Mouse (Mus musculus) CH12.LX (cell line): ENCODE data around the gene Gimap5. TPM values are rescaled to one million over a fixed set of nuclear protein-coding genes. Genes with fewer than 3 reads are reported as not detected.
A peak's percentile ranks its signal among the peaks of the same experiment; 100 is the strongest.

Source experiments
- DNase-seq: peaks from one replicate; pipeline ENCODE4 v3.0.0-alpha.2; 2013; ENCODE audit errors: extremely low read depth
- H3K27ac ChIP-seq: 2 replicates; pipeline ENCODE4 v1.5.1; 2012; ENCODE audit warnings: low read depth, mild to moderate bottlenecking, control low read depth, moderate library complexity; ENCODE audit not compliant: insufficient read depth
- H3K27me3 ChIP-seq: replicated peaks from 2 replicates; pipeline ENCODE3; 2012; ENCODE audit warnings: inconsistent platforms
- H3K36me3 ChIP-seq, 2 experiments: replicated peaks in 1 of 2; 2 replicates each; pipeline versions ENCODE3 to v1.6.1; 2012; ENCODE audit warnings: inconsistent platforms in 1 of 2, low read length in 1 of 2, mild to moderate bottlenecking in 1 of 2, mixed read lengths in 1 of 2, moderate library complexity in 1 of 2; ENCODE audit not compliant: control insufficient read depth in 1 of 2, insufficient read depth in 1 of 2
- H3K4me1 ChIP-seq, 2 experiments: 2 replicates each; pipeline ENCODE4 v1.6.1; 2012; ENCODE audit warnings: inconsistent platforms in 1 of 2, moderate library complexity in 1 of 2; ENCODE audit not compliant: insufficient read depth in 2 of 2, control insufficient read depth in 1 of 2
- H3K4me2 ChIP-seq: 2 replicates; pipeline ENCODE4 v1.6.1; 2012; ENCODE audit warnings: low read depth, mild to moderate bottlenecking, control low read depth; ENCODE audit not compliant: poor library complexity, insufficient read depth, severe bottlenecking
- H3K4me3 ChIP-seq, 3 experiments: fragments of 150-350 bp in 1 of 3; sonication (generic) in 1 of 3; replicated peaks in 1 of 3; 2 replicates each; pipeline versions ENCODE3 to v1.5.1; 2011 to 2012; ENCODE audit warnings: low read depth in 2 of 3, low read length in 2 of 3, mild to moderate bottlenecking in 2 of 3, moderate library complexity in 2 of 3, control low read depth in 1 of 3, improper control_type of control experiment in 1 of 3, inconsistent platforms in 1 of 3, mixed read lengths in 1 of 3; ENCODE audit not compliant: poor library complexity in 1 of 3
- H3K79me2 ChIP-seq: replicated peaks from 2 replicates; pipeline ENCODE4 v1.6.1; 2012; ENCODE audit warnings: mild to moderate bottlenecking, moderate library complexity; ENCODE audit not compliant: control insufficient read depth, poor library complexity, insufficient read depth, severe bottlenecking; ENCODE audit errors: extremely low read depth
- H3K9ac ChIP-seq: 2 replicates; pipeline ENCODE4 v1.6.1; 2012; ENCODE audit warnings: low read depth, mild to moderate bottlenecking, control low read depth, moderate library complexity; ENCODE audit not compliant: insufficient read depth
- H3K9me3 ChIP-seq: replicated peaks from 2 replicates; pipeline ENCODE3; 2012; ENCODE audit warnings: low read length, inconsistent platforms, mixed read lengths
- BHLHE40 ChIP-seq: IDR thresholded peaks from 2 replicates; pipeline ENCODE4 v1.6.1; 2011; ENCODE audit warnings: mild to moderate bottlenecking, low read depth, low read length, improper control_type of control experiment
- CHD1 ChIP-seq: IDR thresholded peaks from 2 replicates; pipeline ENCODE4 v1.6.1; 2012; ENCODE audit warnings: low read depth, low read length, improper control_type of control experiment, inconsistent platforms
- CHD2 ChIP-seq: IDR thresholded peaks from 2 replicates; pipeline ENCODE4 v1.6.1; 2011; ENCODE audit warnings: low read length, improper control_type of control experiment
- CTCF ChIP-seq, 2 experiments: IDR thresholded peaks in 1 of 2; conservative IDR thresholded peaks in 1 of 2; 2 replicates each; pipeline ENCODE4 v1.5.1; 2011 to 2012; ENCODE audit warnings: low read depth in 2 of 2, low read length in 2 of 2, improper control_type of control experiment in 1 of 2, inconsistent platforms in 1 of 2, mild to moderate bottlenecking in 1 of 2, moderate library complexity in 1 of 2
- E2F4 ChIP-seq: IDR thresholded peaks from 2 replicates; pipeline ENCODE4 v1.6.1; 2011; ENCODE audit warnings: low read depth, low read length, improper control_type of control experiment; ENCODE audit not compliant: insufficient replicate concordance
- ELF1 ChIP-seq: IDR thresholded peaks from 2 replicates; pipeline ENCODE4 v1.6.1; 2014; ENCODE audit warnings: low read depth, mild to moderate bottlenecking, inconsistent platforms, low read length, improper control_type of control experiment
- EP300 ChIP-seq: IDR thresholded peaks from 2 replicates; pipeline ENCODE4 v1.6.1; 2011; ENCODE audit warnings: low read length, improper control_type of control experiment
- ETS1 ChIP-seq: conservative IDR thresholded peaks from 2 replicates; pipeline ENCODE4 v1.6.1; 2012; ENCODE audit warnings: low read depth, mild to moderate bottlenecking, inconsistent platforms, low read length, improper control_type of control experiment, moderate library complexity
- GABPA ChIP-seq: IDR thresholded peaks from 2 replicates; pipeline ENCODE4 v1.6.1; 2012; ENCODE audit warnings: low read depth, low read length, improper control_type of control experiment, inconsistent platforms; ENCODE audit not compliant: insufficient replicate concordance
- HCFC1 ChIP-seq: IDR thresholded peaks from 2 replicates; pipeline ENCODE4 v1.6.1; 2012; ENCODE audit warnings: low read depth, mild to moderate bottlenecking, inconsistent platforms, low read length, improper control_type of control experiment
- IRF4 ChIP-seq: IDR thresholded peaks from 2 replicates; pipeline ENCODE4 v1.6.1; 2014; ENCODE audit warnings: low read depth, mild to moderate bottlenecking, inconsistent platforms, low read length, improper control_type of control experiment
- JUN ChIP-seq: IDR thresholded peaks from 2 replicates; pipeline ENCODE4 v1.6.1; 2011; ENCODE audit warnings: low read depth, mild to moderate bottlenecking, low read length, improper control_type of control experiment, moderate library complexity; ENCODE audit not compliant: insufficient read depth
- JUND ChIP-seq: conservative IDR thresholded peaks from 2 replicates; pipeline ENCODE4 v1.6.1; 2011; ENCODE audit warnings: low read depth, low read length, improper control_type of control experiment
- KAT2A ChIP-seq: IDR thresholded peaks from 2 replicates; pipeline ENCODE4 v1.6.1; 2012; ENCODE audit warnings: low read length, improper control_type of control experiment, inconsistent platforms; ENCODE audit not compliant: insufficient replicate concordance
- MAFK ChIP-seq: IDR thresholded peaks from 2 replicates; pipeline ENCODE4 v1.6.1; 2011; ENCODE audit warnings: low read length, improper control_type of control experiment; ENCODE audit not compliant: insufficient replicate concordance
- MAX ChIP-seq: IDR thresholded peaks from 2 replicates; pipeline ENCODE4 v1.6.1; 2011; ENCODE audit warnings: low read length, improper control_type of control experiment
- MAZ ChIP-seq: IDR thresholded peaks from 2 replicates; pipeline ENCODE4 v1.6.1; 2012; ENCODE audit warnings: low read depth, mild to moderate bottlenecking, inconsistent platforms, low read length, improper control_type of control experiment, moderate library complexity
- MEF2A ChIP-seq: IDR thresholded peaks from 2 replicates; pipeline ENCODE4 v1.6.1; 2014; ENCODE audit warnings: low read depth, mild to moderate bottlenecking, inconsistent platforms, low read length, improper control_type of control experiment, borderline replicate concordance
- MXI1 ChIP-seq: IDR thresholded peaks from 2 replicates; pipeline ENCODE4 v1.6.1; 2011; ENCODE audit warnings: mild to moderate bottlenecking, low read depth, low read length, improper control_type of control experiment
- MYC ChIP-seq: IDR thresholded peaks from 2 replicates; pipeline ENCODE4 v1.6.1; 2011; ENCODE audit warnings: low read depth, mild to moderate bottlenecking, improper control_type of control experiment, low read length
- NELFE ChIP-seq: IDR thresholded peaks from 2 replicates; pipeline ENCODE4 v1.6.1; 2011; ENCODE audit warnings: low read depth, low read length, improper control_type of control experiment
- NRF1 ChIP-seq: IDR thresholded peaks from 2 replicates; pipeline ENCODE4 v1.6.1; 2014; ENCODE audit warnings: low read depth, mild to moderate bottlenecking, inconsistent platforms, low read length, improper control_type of control experiment, moderate library complexity
- PAX5 ChIP-seq: IDR thresholded peaks from 2 replicates; pipeline ENCODE4 v1.6.1; 2012; ENCODE audit warnings: low read length, inconsistent platforms, mixed read lengths
- POLR2A ChIP-seq: IDR thresholded peaks from 2 replicates; pipeline ENCODE4 v1.6.1; 2011; ENCODE audit warnings: low read depth, mild to moderate bottlenecking, improper control_type of control experiment, low read length
- POLR2AphosphoS2 ChIP-seq: IDR thresholded peaks from 2 replicates; pipeline ENCODE4 v1.6.1; 2011; ENCODE audit warnings: low read depth, low read length, improper control_type of control experiment
- RAD21 ChIP-seq: IDR thresholded peaks from 2 replicates; pipeline ENCODE4 v1.6.1; 2011; ENCODE audit warnings: low read depth, mild to moderate bottlenecking, low read length, improper control_type of control experiment, moderate library complexity
- RCOR1 ChIP-seq: conservative IDR thresholded peaks from 2 replicates; pipeline ENCODE4 v1.6.1; 2012; ENCODE audit warnings: low read depth, mild to moderate bottlenecking, inconsistent platforms, low read length, improper control_type of control experiment
- SIN3A ChIP-seq: IDR thresholded peaks from 2 replicates; pipeline ENCODE4 v1.6.1; 2012; ENCODE audit warnings: low read length, improper control_type of control experiment, inconsistent platforms
- SMC3 ChIP-seq: IDR thresholded peaks from 2 replicates; pipeline ENCODE4 v1.6.1; 2011; ENCODE audit warnings: low read depth, low read length, improper control_type of control experiment
- TBP ChIP-seq: conservative IDR thresholded peaks from 2 replicates; pipeline ENCODE4 v1.6.1; 2011; ENCODE audit warnings: low read depth, low read length, improper control_type of control experiment
- TCF12 ChIP-seq: IDR thresholded peaks from 2 replicates; pipeline ENCODE4 v1.6.1; 2014; ENCODE audit warnings: low read depth, mild to moderate bottlenecking, inconsistent platforms, low read length, improper control_type of control experiment
- UBTF ChIP-seq: IDR thresholded peaks from 2 replicates; pipeline ENCODE4 v1.6.1; 2012; ENCODE audit warnings: low read depth, mild to moderate bottlenecking, inconsistent platforms, low read length, improper control_type of control experiment, moderate library complexity
- USF1 ChIP-seq: IDR thresholded peaks from 2 replicates; pipeline ENCODE4 v1.6.1; 2014; ENCODE audit warnings: low read depth, mild to moderate bottlenecking, inconsistent platforms, low read length, improper control_type of control experiment
- USF2 ChIP-seq: conservative IDR thresholded peaks from 2 replicates; pipeline ENCODE4 v1.6.1; 2011; ENCODE audit warnings: low read depth, low read length, improper control_type of control experiment
- ZC3H11A ChIP-seq: IDR thresholded peaks from 2 replicates; pipeline ENCODE4 v1.6.1; 2012; ENCODE audit warnings: low read depth, mild to moderate bottlenecking, inconsistent platforms, low read length, improper control_type of control experiment
- ZKSCAN1 ChIP-seq: IDR thresholded peaks from 2 replicates; pipeline ENCODE4 v1.6.1; 2012; ENCODE audit warnings: low read depth, inconsistent platforms, low read length, improper control_type of control experiment, borderline replicate concordance
- ZMIZ1 ChIP-seq: IDR thresholded peaks from 2 replicates; pipeline ENCODE4 v1.6.1; 2012; ENCODE audit warnings: low read depth, mild to moderate bottlenecking, inconsistent platforms, low read length, improper control_type of control experiment
- ZNF384 ChIP-seq: IDR thresholded peaks from 2 replicates; pipeline ENCODE4 v1.6.1; 2012; ENCODE audit warnings: low read depth, low read length, improper control_type of control experiment, inconsistent platforms
- dilution Hi-C: fragments of 300-500 bp; cut with MboI; formaldehyde crosslinking; loops from 2 replicates; pipeline ENCODE4 v1.14.3; 2020; ENCODE audit warnings: low sequenced_read_pairs; ENCODE audit not compliant: extremely low pct_unique_long_range_greater_than_20kb, extremely low pct_ligation_motif_present
- in situ Hi-C: fragments of 300-500 bp; cut with MboI; formaldehyde crosslinking; loops from 3 replicates; pipeline ENCODE4 v1.14.3; 2019; ENCODE audit warnings: low sequenced_read_pairs, low pct_ligation_motif_present, low pct_unique_long_range_greater_than_20kb, mixed read lengths
- polyA plus RNA-seq: library from polyadenylated mRNA; unstranded; fragments of >175 nt; gene quantifications from 2 replicates; pipeline ENCODE4 v1.2.1, GENCODE M21; 2012; ENCODE audit warnings: low read depth; ENCODE audit not compliant: insufficient read length
- total RNA-seq, 2 experiments: library from RNA; depleted of rRNA; stranded (reverse); fragments of 300-350 nt in 1 of 2; fragments of >200 nt in 1 of 2; gene quantifications; 2 replicates each; pipeline ENCODE4 v1.2.3; 2012 to 2014

Gimap5 gene
- total and polyA plus RNA-seq, 3 experiments = 56.9 to 82.1 (median 74.6) TPM

DNA sequence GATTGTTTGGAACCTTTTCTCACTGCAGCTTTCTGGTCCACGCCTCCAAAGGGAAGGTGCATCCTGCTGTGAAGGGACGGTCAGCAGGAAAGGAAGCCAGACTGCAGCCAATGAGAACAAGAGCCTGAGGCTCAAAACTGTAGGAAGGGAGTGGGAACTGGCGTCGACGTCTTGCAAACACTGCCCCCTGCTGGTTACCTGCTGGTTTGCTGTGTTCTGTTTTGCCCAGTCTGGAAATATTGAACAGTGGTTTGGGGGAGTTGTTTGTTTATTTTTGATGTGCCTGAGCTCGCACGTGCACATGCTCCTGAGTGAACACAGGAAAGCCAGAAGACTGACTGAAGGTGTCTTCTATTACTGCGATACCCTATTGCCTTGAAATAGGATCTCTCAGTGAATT, 26.0 kb downstream of the Gimap5 start:
- peaks cover 4 to 6% of the 10 kb centered on the region in 2 experiments for H3K36me3 ChIP-seq
- H3K9me3 ChIP-seq = no peaks in the 10 kb centered on the region
- H3K4me1 ChIP-seq = peaks cover 15 to 51% of the 10 kb centered on the region in 2 experiments
- dilution Hi-C loops (loop anchor here (25.0 kb wide), 1 partner anchor 135 kb away; the partner anchor contains the start of genes AI854703 and Gimap8), in situ Hi-C loops (loop anchor here (5.0 kb wide), 1 partner anchor 125 kb away; the partner anchor contains the start of gene Gimap8)
- peak; percentile 82 for DNase-seq
- H3K4me3 ChIP-seq = no peak overlapping the region
- H3K4me2 ChIP-seq = peak overlapping the region; percentile 47
- TF ChIP-seq JUN = no peak
- TF ChIP-seq GABPA = no peak
- peak; percentile 19; the same call in 1 of the 2 replicates for TF ChIP-seq NELFE
- no peak for TF ChIP-seq MAZ
- TF ChIP-seq CTCF (conservative IDR thresholded peaks at IDR 0.05 in 1 of 2, IDR thresholded peaks at IDR 0.05 in 1 of 2; ENCODE audit: low read depth in 2 of 2, low read length in 2 of 2) = peak; percentile 74 to 94
- peak; percentile 33; the same call in 1 of the 2 replicates for TF ChIP-seq POLR2A
- peak; percentile 91 for TF ChIP-seq ZC3H11A
- no peak for TF ChIP-seq E2F4
- 0 out of 2 replicates have a peak, but pooled peaks have one; percentile 21 for TF ChIP-seq MXI1
- TF ChIP-seq CHD1 = no peak
- 0 out of 2 replicates have a peak, but pooled peaks have one; percentile 2 for TF ChIP-seq HCFC1
- TF ChIP-seq ZKSCAN1 = no peak
- peak; percentile 46; the same call in 1 of the 2 replicates for TF ChIP-seq MAX
- TF ChIP-seq BHLHE40 = peak; percentile 93
- TF ChIP-seq MYC = 0 out of 2 replicates have a peak, but pooled peaks have one; percentile 22
- no peak for TF ChIP-seq POLR2AphosphoS2
- TF ChIP-seq IRF4 = no peak
- TF ChIP-seq PAX5 = no peak
- TF ChIP-seq UBTF = no peak
- no peak for TF ChIP-seq ETS1
- TF ChIP-seq NRF1 = no peak
- no peak for TF ChIP-seq MAFK
- no peak for TF ChIP-seq MEF2A
- no peak for TF ChIP-seq ZNF384
- TF ChIP-seq SMC3 = peak; percentile 98
- TF ChIP-seq ZMIZ1 = no peak
- no peak for TF ChIP-seq RCOR1
- TF ChIP-seq RAD21 = peak; percentile 96
- no peak for TF ChIP-seq CHD2
- TF ChIP-seq TCF12 = 0 out of 2 replicates have a peak, but pooled peaks have one; percentile 10
- TF ChIP-seq USF1 = no peak
- no peak for TF ChIP-seq USF2
- TF ChIP-seq KAT2A = no peak
- TF ChIP-seq SIN3A = 0 out of 2 replicates have a peak, but pooled peaks have one; percentile 54
- TF ChIP-seq TBP = 0 out of 2 replicates have a peak, but pooled peaks have one; percentile 33
- TF ChIP-seq EP300 = no peak
- TF ChIP-seq ELF1 = peak; percentile 42; the same call in 1 of the 2 replicates
- TF ChIP-seq JUND = no peak
- peak overlapping the region; percentile 24; the same call in 1 of the 2 replicates for H3K9ac ChIP-seq
- no peaks in the 10 kb centered on the region for H3K27me3 ChIP-seq
- H3K79me2 ChIP-seq = peaks cover 16% of the 10 kb centered on the region; the same call in 1 of the 2 replicates
- 0 out of 2 replicates have a peak overlapping the region, but pooled peaks have one; percentile 31 for H3K27ac ChIP-seq
